Mouse (Mus musculus): ENCODE data around the gene Hyal2.
A peak's percentile ranks its signal among the peaks of the same experiment; 100 is the strongest.
"Not testable (repeated sequence)": the region's sequence is repeated elsewhere in the genome, so short reads cannot be mapped to it uniquely, and the experiment has no call there.

Hyal2 gene

GRCm38 (mm10) chr9:107545602-107546001 lies 22.1 kb upstream of the Hyal2 start:
- DNase-seq (ENCODE audit: low read depth, low spot score): no peak

GRCm38 (mm10) chr9:107547026-107547425 lies 20.7 kb upstream of the Hyal2 start, which contains the start of gene Zmynd10:
TSS of gene Zmynd10 (plus strand) at chr9:107547298.
- DNase-seq (ENCODE audit: low read depth, low spot score): peak; percentile 85

- no peak for DNase-seq (ENCODE audit: low read depth, low spot score)
Observed at GRCm38 (mm10) chr9:107547957-107548356, 19.8 kb upstream of the Hyal2 start.

GRCm38 (mm10) chr9:107548820-107549219 lies 18.9 kb upstream of the Hyal2 start:
- no peak for DNase-seq (ENCODE audit: low read depth, low spot score)

GRCm38 (mm10) chr9:107549297-107550074 lies 18.3 kb upstream of the Hyal2 start:
- no peak for DNase-seq (ENCODE audit: low read depth, low spot score)

- DNase-seq (ENCODE audit: low read depth, low spot score): no peak
Observed at GRCm38 (mm10) chr9:107550491-107551116, 17.1 kb upstream of the Hyal2 start.

- no peak for DNase-seq (ENCODE audit: low read depth, low spot score)
Observed at GRCm38 (mm10) chr9:107551117-107551889, 16.4 kb upstream of the Hyal2 start, which contains the start of gene Rassf1. TSS of gene Rassf1 (plus strand) at chr9:107551555.

- no peak for DNase-seq (ENCODE audit: low read depth, low spot score)
Observed at GRCm38 (mm10) chr9:107551890-107552355, 15.8 kb upstream of the Hyal2 start.

- DNase-seq (ENCODE audit: low read depth, low spot score): no peak
Observed at GRCm38 (mm10) chr9:107552690-107553393, 14.9 kb upstream of the Hyal2 start.

- DNase-seq (ENCODE audit: low read depth, low spot score): no peak
Observed at GRCm38 (mm10) chr9:107553541-107554318, 14.0 kb upstream of the Hyal2 start.

GRCm38 (mm10) chr9:107554319-107554825 lies 13.4 kb upstream of the Hyal2 start:
- peak; percentile 99 for DNase-seq (ENCODE audit: low read depth, low spot score)

GRCm38 (mm10) chr9:107555031-107555457 lies 12.7 kb upstream of the Hyal2 start:
- peak; percentile 77 for DNase-seq (ENCODE audit: low read depth, low spot score)

- DNase-seq (ENCODE audit: low read depth, low spot score): no peak
Observed at GRCm38 (mm10) chr9:107555701-107556100, 12.0 kb upstream of the Hyal2 start.

- no peak for DNase-seq (ENCODE audit: low read depth, low spot score)
Observed at GRCm38 (mm10) chr9:107556346-107556745, 11.4 kb upstream of the Hyal2 start.

GRCm38 (mm10) chr9:107563029-107563581 lies 4.6 kb upstream of the Hyal2 start, which contains the start of gene Tusc2:
TSS of gene Tusc2 (plus strand) at chr9:107563255.
- peak; percentile 95 for DNase-seq (ENCODE audit: low read depth, low spot score)

- not testable (repeated sequence) for DNase-seq (ENCODE audit: low read depth, low spot score)
Observed at GRCm38 (mm10) chr9:107565556-107565955, 2.2 kb upstream of the Hyal2 start.

GRCm38 (mm10) chr9:107566041-107566709 lies 1.6 kb upstream of the Hyal2 start:
- DNase-seq (ENCODE audit: low read depth, low spot score): peak; percentile 67

GRCm38 (mm10) chr9:107566855-107567254 lies 890 bp upstream of the Hyal2 start:
- DNase-seq (ENCODE audit: low read depth, low spot score): no peak
